Mouse (Mus musculus) lung, adult 18-20 months (tissue): Measurements from ENCODE around the gene Eif2b4.

Source experiments
- DNase-seq, 2 experiments: peaks; one replicate each; pipeline ENCODE4 v3.0.0; 2022; ENCODE audit warnings: mixed read lengths in 2 of 2

Eif2b4 gene

GRCm38 (mm10) chr5:31199321-31199892 lies 6.2 kb upstream of the Eif2b4 start:
- no peak for DNase-seq

DNA sequence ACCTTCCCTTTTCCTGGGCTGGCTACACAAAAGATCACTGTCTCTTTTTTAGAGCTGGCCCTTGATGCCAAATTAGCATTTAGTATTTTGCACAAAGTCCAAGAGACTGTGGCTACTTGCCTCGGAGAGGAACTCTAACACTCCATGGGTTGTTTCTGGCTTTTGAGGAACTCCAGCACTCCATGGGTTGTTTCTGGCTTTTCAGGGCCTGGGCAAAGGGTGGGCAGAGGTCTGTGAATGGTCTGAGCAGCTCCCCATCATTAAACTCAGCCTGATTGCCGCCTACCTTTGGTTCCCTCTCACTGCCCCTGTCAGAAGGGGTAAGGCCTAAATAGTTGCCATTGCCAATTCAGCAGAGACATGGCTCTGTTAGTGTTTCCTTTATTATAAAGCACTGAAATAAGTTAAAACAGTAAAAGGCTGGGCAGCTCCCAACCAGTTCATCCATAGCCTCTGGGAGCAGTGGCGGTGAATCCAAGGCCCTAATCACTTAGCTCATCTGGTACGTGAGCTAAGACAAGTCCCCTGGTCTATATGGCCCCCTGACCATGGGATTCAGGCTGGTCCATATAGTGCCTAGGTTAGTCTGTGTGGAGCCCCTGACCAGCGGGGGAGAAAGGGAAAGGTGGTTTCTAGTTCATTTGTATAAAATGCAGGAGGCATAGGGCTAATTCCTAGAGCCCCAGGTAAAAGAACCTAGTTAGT lies 5.5 kb upstream of the Eif2b4 start:
- DNase-seq, result no peak

DNA sequence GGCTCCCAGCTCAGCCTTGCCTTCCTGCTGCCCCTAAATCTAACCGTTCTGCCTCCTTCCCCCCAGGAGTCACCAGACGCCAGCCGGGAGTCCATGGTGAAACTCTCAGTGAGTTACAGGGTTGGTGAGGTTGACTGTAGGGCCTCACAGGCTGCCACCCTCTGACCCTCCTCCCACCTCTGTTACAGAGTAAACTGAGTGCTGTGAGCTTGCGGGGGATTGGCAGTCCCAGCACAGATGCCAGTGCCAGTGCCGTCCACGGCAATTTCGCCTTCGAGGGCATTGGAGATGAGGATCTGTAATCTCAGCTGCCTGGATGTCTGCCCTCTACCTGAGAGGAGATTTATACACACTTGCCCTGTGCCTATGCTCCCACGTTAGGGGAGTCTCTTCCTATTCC lies 4.9 kb upstream of the Eif2b4 start:
- DNase-seq, result no peak

- no peak for DNase-seq
Observed at GRCm38 (mm10) chr5:31197072-31197471, 3.8 kb upstream of the Eif2b4 start.

- no peak for DNase-seq
Observed at GRCm38 (mm10) chr5:31196207-31196606, 3.0 kb upstream of the Eif2b4 start.

- no peak for DNase-seq
Observed at GRCm38 (mm10) chr5:31195671-31196070, 2.4 kb upstream of the Eif2b4 start.

DNA sequence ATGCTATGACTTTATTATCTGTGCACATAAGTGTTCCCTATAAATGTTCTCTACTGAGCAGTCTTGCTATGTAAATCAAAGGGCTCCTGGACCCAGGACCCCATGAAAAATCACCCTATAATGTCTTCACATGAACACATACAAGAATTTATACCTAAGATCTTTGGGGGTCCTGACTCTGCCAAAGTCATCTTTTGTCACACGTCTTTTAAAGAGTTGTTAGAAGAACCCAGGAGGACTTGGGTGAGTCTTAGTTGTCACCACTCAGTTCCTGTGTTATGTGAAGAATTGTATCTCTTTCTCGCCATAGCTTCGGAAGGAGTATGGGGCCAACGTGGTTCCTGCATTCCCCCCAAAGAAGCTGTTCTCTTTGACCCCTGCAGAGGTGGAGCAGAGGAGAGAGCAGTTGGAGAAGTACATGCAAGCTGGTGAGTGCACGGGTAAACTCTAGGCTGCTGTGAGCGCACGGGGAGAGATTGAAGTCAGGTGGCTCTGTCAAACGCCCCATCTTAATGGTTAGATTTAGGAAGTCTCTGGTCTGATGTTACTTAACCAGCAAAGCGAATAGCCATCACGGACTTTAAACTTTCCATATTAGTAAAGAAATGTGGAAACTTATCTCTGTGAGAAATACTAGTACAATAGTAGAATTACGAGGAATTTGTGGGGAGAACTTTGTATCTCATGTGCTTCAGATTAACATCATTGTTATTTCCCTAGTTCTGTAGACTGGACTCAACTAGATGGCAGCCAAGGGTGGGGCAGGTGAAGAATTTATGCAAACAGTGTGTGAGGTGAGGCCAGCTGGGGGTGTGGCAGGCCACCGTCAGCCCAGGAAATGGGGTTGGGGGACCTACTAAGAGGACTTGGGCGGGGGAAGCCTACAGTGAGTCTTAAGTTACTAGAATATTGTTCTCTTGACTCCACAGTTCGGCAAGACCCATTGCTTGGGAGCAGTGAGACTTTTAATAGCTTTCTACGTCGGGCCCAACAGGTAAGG lies 1.6 kb upstream of the Eif2b4 start:
- DNase-seq, result no peak

DNA sequence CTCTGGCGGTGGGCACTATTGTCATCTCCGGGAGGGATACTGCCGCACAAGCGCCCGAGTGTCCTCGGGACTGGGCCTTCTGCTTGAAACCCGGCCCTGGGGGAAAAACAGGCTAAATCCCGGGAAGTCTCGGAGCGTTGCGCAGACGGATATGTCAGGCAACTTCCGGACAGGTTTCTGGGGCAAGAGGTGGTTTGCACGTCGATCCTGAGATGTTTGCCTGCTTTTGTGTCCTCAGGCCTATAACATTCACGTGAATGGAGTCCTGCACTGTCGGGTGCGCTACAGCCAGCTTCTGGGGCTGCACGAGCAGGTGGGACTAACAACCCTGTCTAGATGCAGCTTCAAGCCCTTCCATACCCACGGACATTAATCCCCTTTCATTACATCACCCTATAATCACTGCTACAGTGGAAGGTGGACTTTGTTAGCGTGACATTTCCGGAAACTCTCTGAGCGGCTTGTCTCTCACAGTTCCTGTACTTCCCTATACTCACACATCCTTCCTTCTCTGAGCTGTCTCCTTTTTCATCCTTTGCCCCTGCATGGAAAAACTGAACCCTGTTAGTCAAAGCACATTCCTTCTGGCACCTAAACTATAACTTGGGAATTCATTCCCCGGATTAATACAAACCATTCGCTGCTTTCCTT lies 526 bp upstream of the Eif2b4 start:
- DNase-seq, result no peak

DNA sequence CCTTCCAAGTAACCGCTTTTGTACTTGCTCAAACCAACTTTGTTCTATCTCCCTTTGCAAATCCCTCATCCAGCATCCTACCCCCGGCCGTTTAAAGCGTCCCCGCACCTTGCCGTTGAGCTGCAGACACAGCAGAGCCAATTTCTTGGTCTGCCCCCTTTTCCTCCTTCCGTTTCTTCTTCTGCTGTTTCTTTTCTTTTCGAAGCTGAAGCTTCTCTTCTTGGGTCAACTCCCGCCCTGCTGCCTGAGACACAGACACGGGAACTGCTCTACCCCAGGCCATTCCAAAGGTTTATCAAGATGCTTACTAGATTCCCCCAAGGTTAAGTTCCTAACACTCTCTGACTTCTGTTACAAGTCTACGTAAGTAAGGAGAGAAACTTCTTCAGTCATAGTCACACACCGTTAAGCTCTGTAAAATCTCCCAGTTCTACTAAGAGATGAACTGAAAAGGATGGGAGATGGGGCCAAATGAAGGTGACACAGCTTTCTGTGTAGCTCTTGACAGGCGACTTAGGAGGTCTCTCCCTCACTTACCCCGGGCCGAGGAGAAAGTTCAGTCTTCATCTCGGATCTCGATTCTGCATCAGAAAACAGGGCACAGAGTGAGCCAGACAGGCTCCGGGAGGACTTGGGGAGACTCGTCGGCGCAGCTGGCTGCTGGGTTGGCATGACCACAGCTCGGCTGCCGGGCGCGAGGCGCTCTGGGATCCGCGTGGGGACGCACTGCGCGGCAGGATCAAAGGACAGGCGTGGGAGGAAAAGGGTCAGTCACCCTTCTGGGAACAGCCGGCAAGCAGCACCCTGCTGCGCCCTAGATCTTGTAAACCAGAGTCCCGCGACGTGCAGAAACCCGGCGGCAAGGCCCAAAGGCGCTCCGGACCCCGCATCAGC lies 938 bp downstream of the Eif2b4 start:
- peak in 1 of 2 experiments; percentile 81 for DNase-seq

GRCm38 (mm10) chr5:31190201-31190600 lies 3.0 kb downstream of the Eif2b4 start:
- no peak for DNase-seq

DNA sequence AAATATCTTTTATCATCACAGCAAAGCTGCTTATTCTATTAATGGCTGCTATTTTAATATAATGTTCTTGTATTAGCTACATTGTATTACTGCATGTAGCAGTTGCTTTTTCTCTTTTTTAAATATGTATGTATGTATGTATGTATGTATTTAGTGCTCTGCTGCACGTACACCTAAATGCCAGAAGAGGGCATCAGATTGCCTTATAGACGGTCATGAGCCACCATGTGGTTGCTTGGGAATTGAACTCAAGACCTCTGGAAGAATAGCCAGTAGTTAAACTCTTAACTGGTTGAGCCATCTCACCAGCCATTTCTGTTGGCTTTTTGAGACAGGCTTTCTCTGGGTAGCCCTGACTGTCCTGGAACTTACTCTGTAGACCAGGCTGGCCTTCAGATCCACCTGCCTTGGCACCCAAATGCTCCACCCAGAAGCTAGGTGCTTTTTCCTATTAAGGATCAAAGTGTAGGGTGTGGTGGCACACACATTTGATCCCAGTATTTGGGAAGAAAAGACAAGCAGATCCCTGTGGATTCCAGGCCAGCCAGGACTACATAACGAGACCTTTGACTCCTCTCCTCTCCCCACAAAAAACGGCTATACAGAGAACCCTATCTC lies 4.9 kb downstream of the Eif2b4 start:
- DNase-seq, result no peak

DNA sequence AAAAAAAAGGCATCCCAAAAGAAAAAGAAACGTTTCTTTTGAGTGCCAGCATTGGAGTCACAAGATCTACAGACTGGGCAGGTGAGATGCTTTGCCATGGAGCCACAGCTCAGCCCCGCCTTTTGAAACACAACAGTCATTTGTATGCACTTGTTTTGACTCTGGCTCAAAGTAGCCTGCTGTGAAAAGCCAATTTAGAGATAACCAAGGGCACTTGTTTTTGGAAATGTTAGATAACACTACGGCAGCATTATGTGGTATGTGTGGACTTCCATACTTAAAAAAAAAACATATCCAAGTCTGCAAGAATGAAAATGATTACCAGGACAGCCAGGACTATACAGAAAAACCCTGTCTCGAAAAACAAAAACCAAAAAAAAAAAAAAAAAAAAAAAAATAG lies 9.6 kb downstream of the Eif2b4 start:
- no peak for DNase-seq

- DNase-seq, result no peak
Observed at GRCm38 (mm10) chr5:31181183-31181770, 12.0 kb downstream of the Eif2b4 start.

DNA sequence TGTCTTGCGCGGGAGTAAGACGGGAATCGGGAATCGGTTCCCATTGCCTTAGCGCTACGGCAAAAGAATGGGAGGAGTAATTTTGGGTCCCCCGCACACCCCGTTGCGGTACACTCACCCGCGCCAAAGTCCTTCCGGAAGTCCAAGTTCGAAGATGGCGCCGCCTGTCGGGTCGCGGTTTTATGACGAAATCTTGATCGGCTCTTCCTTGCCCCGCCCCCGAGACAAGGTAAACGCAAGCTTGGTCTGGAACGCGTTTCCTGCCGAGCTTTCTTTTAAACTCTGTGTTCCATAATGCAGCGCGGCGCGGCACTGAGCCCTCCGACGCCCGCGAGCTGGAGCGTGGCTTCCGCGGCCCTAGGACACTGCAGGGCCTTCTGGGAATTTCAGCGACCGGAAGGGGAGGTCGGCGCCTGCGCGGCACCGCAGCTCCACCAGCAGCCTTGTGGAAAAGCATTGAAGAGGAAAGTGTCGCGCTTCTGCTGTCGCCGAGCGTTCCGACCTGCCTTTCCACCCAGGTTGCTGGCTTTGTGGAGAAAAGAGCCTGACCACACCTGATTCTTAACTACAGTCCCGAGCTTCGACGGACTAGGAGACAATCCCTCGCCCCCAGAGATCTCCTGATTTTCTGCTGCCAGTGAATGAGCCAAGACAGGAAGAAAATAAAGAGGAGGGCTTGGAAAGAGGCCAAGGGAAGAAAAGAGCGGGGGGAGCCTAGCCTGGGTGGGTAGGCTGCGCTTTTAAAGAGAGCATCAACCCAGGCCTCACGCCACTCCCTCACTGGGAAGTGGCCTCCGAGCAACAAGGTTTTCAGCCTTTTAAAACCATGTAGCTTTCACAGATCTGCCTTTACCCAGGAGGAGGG lies 13.2 kb downstream of the Eif2b4 start, which contains the start of the genes Gm29609 and Gtf3c2:
Gm29609 (minus strand) TSS at position 146 of the 865 bp plus-strand sequence.
Gtf3c2 (minus strand) TSS at position 379 of the 865 bp plus-strand sequence.
- DNase-seq, result peak; percentile 93 to 95

DNA sequence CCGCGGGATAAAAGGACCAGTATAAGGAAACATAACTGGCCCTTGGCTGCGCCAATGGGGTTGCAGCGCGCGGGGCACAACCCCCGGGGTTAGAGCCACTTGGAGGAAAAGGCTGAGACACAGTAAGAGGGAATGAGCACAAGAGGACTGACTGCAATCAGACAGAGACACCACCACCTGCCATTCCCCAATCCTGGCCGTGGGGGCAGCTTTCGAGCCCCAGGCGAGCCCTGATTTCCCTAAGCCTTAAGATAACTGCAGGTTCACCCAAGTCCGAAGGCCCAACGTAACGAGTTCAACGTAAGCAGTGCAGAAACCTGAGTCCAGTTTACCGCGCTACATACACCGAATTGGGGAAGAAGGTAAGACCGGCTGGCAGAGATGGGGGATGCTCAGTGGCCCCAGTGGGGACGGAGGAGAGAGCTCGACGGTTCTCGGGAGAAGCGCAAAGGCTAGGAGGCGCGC lies 13.9 kb downstream of the Eif2b4 start:
- no peak for DNase-seq

DNA sequence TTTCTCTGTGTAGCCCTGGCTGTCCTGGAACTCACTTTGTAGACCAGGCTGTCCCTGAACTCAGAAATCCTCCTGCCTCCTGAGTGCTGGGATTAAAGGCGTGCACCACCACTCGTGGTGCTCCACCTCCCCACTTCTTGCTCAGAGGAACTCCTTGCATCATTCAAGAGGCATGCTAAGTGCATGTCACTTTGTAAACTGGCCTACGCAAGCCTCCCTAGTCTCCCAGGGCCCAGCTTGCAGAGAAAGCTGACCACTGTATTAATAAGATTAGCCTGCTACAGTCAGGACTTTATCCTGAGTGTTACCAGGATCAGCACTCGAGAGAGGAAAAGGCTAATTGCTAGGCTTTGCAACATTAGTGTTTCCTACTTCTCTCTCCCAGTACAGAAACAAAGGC lies 24.6 kb downstream of the Eif2b4 start:
- peak in 1 of 2 experiments; percentile 34 for DNase-seq

DNA sequence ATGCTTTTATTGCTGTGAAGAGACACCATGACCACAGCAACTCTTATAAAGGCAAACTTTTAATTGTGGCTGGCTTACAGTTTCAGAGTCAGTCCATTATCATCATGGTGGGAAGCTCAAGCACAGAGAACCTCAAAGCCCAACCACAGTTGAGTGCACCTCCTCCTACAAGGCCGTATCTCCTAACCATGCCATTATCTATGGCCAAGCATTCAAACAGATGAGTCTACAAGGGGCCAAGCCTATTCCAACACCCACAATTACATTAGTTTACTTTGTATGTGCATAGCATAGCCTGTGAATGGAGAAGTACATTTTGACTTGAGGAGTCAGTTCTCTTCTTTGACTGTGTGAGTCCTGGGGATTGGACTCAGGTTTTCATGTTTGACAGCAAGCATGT lies 28.4 kb downstream of the Eif2b4 start:
- DNase-seq, result no peak

GRCm38 (mm10) chr5:31162462-31162861 lies 30.8 kb downstream of the Eif2b4 start:
- no peak for DNase-seq

DNA sequence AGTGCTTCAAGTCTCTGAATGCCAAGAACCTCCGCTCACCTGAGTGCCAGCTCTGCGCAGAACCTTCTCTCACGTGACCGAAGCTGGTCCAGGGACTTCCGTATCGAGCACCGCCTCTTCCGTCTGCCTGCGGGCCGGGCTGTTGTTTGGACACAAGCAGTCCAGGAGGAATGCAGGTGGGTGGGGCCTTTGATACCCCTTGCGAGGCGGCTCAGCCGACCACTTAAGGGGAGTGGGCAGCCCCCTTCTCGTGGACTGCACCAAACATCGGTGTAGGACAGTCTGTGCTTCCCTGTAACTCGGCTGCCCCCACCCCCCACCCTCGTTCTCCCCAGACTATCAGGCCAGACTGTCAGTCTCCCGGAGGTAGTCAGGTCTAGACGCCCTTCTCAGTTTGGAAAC lies 39.1 kb downstream of the Eif2b4 start, which contains the start of gene Mpv17:
Mpv17 (minus strand) TSS at position 100 of the 402 bp plus-strand sequence.
- peak; percentile 90 to 92 for DNase-seq
